ENCODE assay signal across 8 mouse cellular contexts in genomic region chr3:88575540-88575939, GRCm38 (mm10). TPM values are rescaled to one million over a fixed set of nuclear protein-coding genes. Genes with fewer than 3 reads are reported as not detected.
DNase-seq lines count a peak whose midpoint lies in the region; ATAC-seq and TF ChIP-seq lines count a peak whose summit lies in the region.

TSS of gene Ssr2 (plus strand) at chr3:88575876.

- TF ChIP-seq EP300 in heart, adult 2 months (IDR thresholded peaks at IDR 0.05; ENCODE audit: insufficient read depth, low read depth, low read length), result no peak
- no peak for TF ChIP-seq EP300 in liver, postnatal 0 days (IDR thresholded peaks at IDR 0.05; ENCODE audit: low read depth)

- H3K27ac ChIP-seq in heart, adult 2 months, result no peak within 1 kb of the TSS
- H3K27ac ChIP-seq in forebrain, postnatal 0 days (ENCODE audit: low read depth, low read length), result no peak within 1 kb of the TSS
- H3K27ac ChIP-seq in hindbrain, embryonic 15.5 days (replicated peaks), result no peak within 1 kb of the TSS
- H3K27ac ChIP-seq in liver, postnatal 0 days (ENCODE audit: low read depth), result no peak within 1 kb of the TSS

- 0 out of 2 replicates have a peak, but pooled peaks cover 1% of the 10 kb centered on the region for H3K79me2 ChIP-seq in heart, adult 2 months (replicated peaks; ENCODE audit: control insufficient read depth, insufficient read depth, low read length)

- H3K4me1 ChIP-seq in heart, adult 2 months (ENCODE audit: control insufficient read depth, insufficient read depth, low read length), result no peaks in the 10 kb centered on the region
- H3K4me1 ChIP-seq in forebrain, postnatal 0 days (ENCODE audit: insufficient read depth), result peaks cover 4% of the 10 kb centered on the region; the same call in 1 of the 2 replicates
- H3K4me1 ChIP-seq in hindbrain, embryonic 15.5 days (replicated peaks), result peaks cover 10% of the 10 kb centered on the region
- peaks cover 8% of the 10 kb centered on the region; the same call in 1 of the 2 replicates for H3K4me1 ChIP-seq in liver, postnatal 0 days (ENCODE audit: insufficient read depth)

- no peaks in the 10 kb centered on the region for H3K9me3 ChIP-seq in forebrain, postnatal 0 days (ENCODE audit: low read length)
- H3K9me3 ChIP-seq in hindbrain, embryonic 15.5 days, result no peaks in the 10 kb centered on the region
- no peaks in the 10 kb centered on the region for H3K9me3 ChIP-seq in liver, postnatal 0 days (ENCODE audit: low read length)

- TF ChIP-seq POLR2A in heart, adult 2 months (IDR thresholded peaks at IDR 0.05; ENCODE audit: insufficient read depth, low read depth, low read length), result no peak

- H3K27me3 ChIP-seq in heart, adult 2 months (ENCODE audit: control insufficient read depth, insufficient read depth, low read length), result no peaks in the 10 kb centered on the region
- no peaks in the 10 kb centered on the region for H3K27me3 ChIP-seq in forebrain, postnatal 0 days (ENCODE audit: insufficient read depth, low read length)
- H3K27me3 ChIP-seq in hindbrain, embryonic 15.5 days, result no peaks in the 10 kb centered on the region
- no peaks in the 10 kb centered on the region for H3K27me3 ChIP-seq in liver, postnatal 0 days (ENCODE audit: insufficient read depth, low read length)

- H3K36me3 ChIP-seq in heart, adult 2 months (ENCODE audit: control insufficient read depth, insufficient read depth, low read length), result peaks cover 3% of the 10 kb centered on the region; the same call in 1 of the 2 replicates
- no peaks in the 10 kb centered on the region for H3K36me3 ChIP-seq in forebrain, postnatal 0 days (ENCODE audit: insufficient read depth)
- no peaks in the 10 kb centered on the region; the same call in 1 of the 2 replicates for H3K36me3 ChIP-seq in hindbrain, embryonic 15.5 days
- no peaks in the 10 kb centered on the region for H3K36me3 ChIP-seq in liver, postnatal 0 days (replicated peaks; ENCODE audit: insufficient read depth, low read length)

- intact Hi-C loops in heart, adult 2 months (cut with DNase I), result no loop called here

- no peak for TF ChIP-seq CTCF in heart, adult 2 months (IDR thresholded peaks at IDR 0.05)
- no peak for TF ChIP-seq CTCF in forebrain, postnatal 0 days (IDR thresholded peaks at IDR 0.05; ENCODE audit: low read depth)
- no peak for TF ChIP-seq CTCF in liver, postnatal 0 days (IDR thresholded peaks at IDR 0.05; ENCODE audit: low read depth)

- no peak for DNase-seq in heart, adult 2 months
- no peak for DNase-seq in heart, adult 11 months
- DNase-seq in ZHBTc4 (ENCODE audit: low read depth, low spot score), result peak; percentile 94
- DNase-seq in forebrain, postnatal 0 days, result no peak
- no peak for DNase-seq in liver, postnatal 0 days
- no peak for DNase-seq in spleen, postnatal 36 days (ENCODE audit: low spot score in 2 of 2)
- DNase-seq in spleen, postnatal 10 days (ENCODE audit: low spot score in 2 of 2), result no peak

- no peak for ATAC-seq in forebrain, postnatal 0 days
- no peak for ATAC-seq in hindbrain, embryonic 15.5 days (ENCODE audit: low FRiP score, low read depth)
- ATAC-seq in liver, postnatal 0 days, result no peak

- H3K4me3 ChIP-seq in heart, adult 2 months, result no peak within 1 kb of the TSS
- H3K4me3 ChIP-seq in forebrain, postnatal 0 days (ENCODE audit: low read depth, low read length), result no peak within 1 kb of the TSS
- H3K4me3 ChIP-seq in hindbrain, embryonic 15.5 days, result no peak within 1 kb of the TSS
- H3K4me3 ChIP-seq in liver, postnatal 0 days (ENCODE audit: low read depth, low read length), result no peak within 1 kb of the TSS

- H3K4me2 ChIP-seq in forebrain, postnatal 0 days (ENCODE audit: low read depth), result no peak within 1 kb of the TSS
- no peak within 1 kb of the TSS for H3K4me2 ChIP-seq in hindbrain, embryonic 15.5 days
- no peak within 1 kb of the TSS for H3K4me2 ChIP-seq in liver, postnatal 0 days (ENCODE audit: low read depth, low read length)

- no peak within 1 kb of the TSS for H3K9ac ChIP-seq in heart, adult 2 months (ENCODE audit: low read depth, low read length)
- no peak within 1 kb of the TSS for H3K9ac ChIP-seq in forebrain, postnatal 0 days
- no peak within 1 kb of the TSS for H3K9ac ChIP-seq in hindbrain, embryonic 15.5 days
- H3K9ac ChIP-seq in liver, postnatal 0 days (replicated peaks), result no peak within 1 kb of the TSS

- 79% methylated on average over 3 of the region's 3 CpGs for WGBS in heart, adult 2 months
- 89% methylated on average over 3 of the region's 3 CpGs for WGBS in forebrain, postnatal 0 days
- WGBS in hindbrain, embryonic 15.5 days, result 91% methylated on average over 3 of the region's 3 CpGs
- WGBS in liver, postnatal 0 days (ENCODE audit: insufficient replicate concordance), result 83% methylated on average over 3 of the region's 3 CpGs

RNA-seq across cellular contexts. Expression of gene Ssr2, which starts in this region (rescaled TPM):
- 10 to 100 TPM; 65.3 to 67.6 TPM for total RNA-seq in heart, adult 2 months (2021)
- polyA plus RNA-seq in heart, adult 2 months (2012; rRNA removed), result 80.0 and 115 TPM in 2 replicates
- total RNA-seq in forebrain, postnatal 0 days (2014; rRNA removed), result 170 and 254 TPM in 2 replicates
- polyA plus RNA-seq in forebrain, postnatal 0 days (2015; fragmentation: Nextera tagmentation; extraction: Ambion mirVana), result 204 and 233 TPM in 2 replicates
- 146 and 149 TPM in 2 replicates for polyA plus RNA-seq in hindbrain, embryonic 15.5 days (2015; fragmentation: Nextera tagmentation; extraction: Ambion mirVana)
- polyA plus RNA-seq in liver, postnatal 0 days (2015; fragmentation: Nextera tagmentation; extraction: Ambion mirVana), result 141 and 155 TPM in 2 replicates
